Mouse (Mus musculus): ENCODE measurements around the gene Mief2. TPM values are rescaled to one million over a fixed set of nuclear protein-coding genes. Genes with fewer than 3 reads are reported as not detected.

The Mief2 gene
- polyA plus RNA-seq, 1 experiment, result 14.0 TPM

DNA sequence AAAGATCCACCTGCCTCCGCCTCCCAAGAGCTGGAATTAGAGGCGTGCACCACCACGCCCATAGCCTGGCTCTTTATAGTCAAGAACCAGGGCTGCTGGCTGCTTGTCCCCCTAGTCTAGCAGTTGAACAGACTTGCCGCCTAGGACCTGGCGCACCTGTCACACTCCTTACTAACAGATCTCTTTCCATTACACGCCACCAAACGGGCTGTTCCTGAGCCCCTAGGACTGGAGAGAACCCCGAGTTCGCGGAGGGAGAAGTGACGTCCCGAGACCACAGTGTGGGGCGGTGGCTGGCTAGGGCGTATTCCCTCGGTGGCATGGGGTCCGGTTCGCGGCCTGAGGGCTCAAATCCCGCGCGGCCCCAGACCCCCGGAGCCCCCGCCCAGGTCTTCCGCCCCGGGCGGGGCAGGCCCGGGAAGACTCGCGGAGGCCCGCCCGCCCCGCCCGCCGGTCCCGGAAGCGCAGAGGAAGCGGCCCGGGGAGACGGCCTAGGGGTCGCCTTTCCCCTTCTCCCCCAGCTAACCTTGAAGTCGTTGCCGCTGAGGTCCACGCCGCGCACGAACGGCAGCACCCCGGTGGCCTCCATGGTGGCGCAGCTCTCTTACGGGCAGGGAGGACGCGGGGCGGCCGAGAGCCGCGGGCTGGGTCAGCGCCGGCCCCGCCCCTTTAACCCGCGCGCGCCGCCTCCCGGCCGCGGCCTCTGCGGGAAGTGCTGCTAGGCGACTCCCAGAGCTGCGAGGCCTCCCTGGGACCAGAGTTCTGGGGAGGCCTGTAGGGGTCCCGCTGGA lies 1.4 kb upstream of the Mief2 start, which contains the start of gene Flii:
Gene Flii (minus strand): TSS at position 663 of the 791 bp plus-strand sequence.
- Histone ChIP-seq H3K36me3 (ENCODE audit: control insufficient read depth, insufficient read depth) (peaks cover 17% of the 10 kb centered on the region), H3K79me3 (ENCODE audit: low read depth) (peaks cover 15% of the 10 kb centered on the region), H3K4me3 (ENCODE audit: insufficient read depth, poor library complexity, severe bottlenecking) (peak within 1 kb of the TSS; percentile 57), H3ac (ENCODE audit: control insufficient read depth, insufficient read length, low read depth) (peak within 1 kb of the TSS; percentile 79), H3K27me3 (ENCODE audit: control insufficient read depth, insufficient read depth, insufficient read length) (no peaks in the 10 kb centered on the region), H3K79me2 (ENCODE audit: control insufficient read depth, insufficient read depth) (peaks cover 26% of the 10 kb centered on the region)
- TF ChIP-seq CTCF (IDR thresholded peaks at IDR 0.05; ENCODE audit: control insufficient read depth, insufficient read depth, insufficient read length) (peak; percentile 61), USF1 (IDR thresholded peaks at IDR 0.05; ENCODE audit: low read depth) (no peak), FOSL1 (IDR thresholded peaks at IDR 0.05; ENCODE audit: insufficient read depth, low read length, poor library complexity, severe bottlenecking) (no peak), MYOD1 (IDR thresholded peaks at IDR 0.05; ENCODE audit: control insufficient read depth, insufficient read length, low read depth) (no peak), CEBPB (IDR thresholded peaks at IDR 0.05; ENCODE audit: low read depth) (no peak), MAX (IDR thresholded peaks at IDR 0.05) (no peak), MYOG (IDR thresholded peaks at IDR 0.05; ENCODE audit: control insufficient read depth, extremely low read depth, insufficient read length) (no peak)

DNA sequence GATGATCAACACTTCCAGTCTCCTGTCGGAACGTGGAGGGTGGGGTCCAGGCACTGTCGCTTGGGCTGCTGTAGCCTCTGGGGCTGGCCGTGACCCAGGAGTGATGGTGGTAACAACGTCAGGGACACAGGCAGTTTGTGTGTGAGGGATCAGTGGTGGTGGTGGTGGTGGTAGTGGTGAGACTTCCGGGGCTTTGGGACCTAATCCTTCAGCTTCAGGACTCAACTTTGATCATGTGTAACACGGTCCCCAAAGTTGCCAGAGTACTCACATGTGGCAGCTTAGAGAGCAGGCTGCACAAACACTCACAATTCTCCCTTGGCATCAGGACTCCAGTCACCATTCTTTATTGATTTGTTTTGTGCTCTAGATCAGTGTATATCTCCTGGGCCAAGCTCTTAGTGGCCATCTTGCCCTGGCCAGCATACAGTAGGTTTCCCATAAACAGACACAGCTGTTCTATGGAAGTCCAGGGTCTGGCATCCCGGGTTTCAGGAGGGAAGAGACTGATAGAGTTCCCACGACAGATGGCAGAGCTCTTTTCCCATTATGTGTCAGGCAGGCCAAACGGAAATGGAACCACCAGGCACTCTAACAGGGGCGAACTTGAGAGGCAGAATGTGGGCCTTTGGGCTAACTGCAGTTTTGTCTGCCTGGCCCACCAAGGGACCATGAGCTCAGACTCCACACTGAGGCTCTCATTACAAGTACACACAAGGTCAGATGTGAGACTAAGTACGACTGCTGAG lies 632 bp upstream of the Mief2 start:
- Histone ChIP-seq H3ac (ENCODE audit: control insufficient read depth, insufficient read length, low read depth) (peak overlapping the region; percentile 58), H3K36me3 (ENCODE audit: control insufficient read depth, insufficient read depth) (peaks cover 12% of the 10 kb centered on the region), H3K79me2 (ENCODE audit: control insufficient read depth, insufficient read depth) (peaks cover 26% of the 10 kb centered on the region), H3K27me3 (ENCODE audit: control insufficient read depth, insufficient read depth, insufficient read length) (no peaks in the 10 kb centered on the region), H3K4me3 (ENCODE audit: insufficient read depth, poor library complexity, severe bottlenecking) (peak overlapping the region; percentile 57), H3K79me3 (ENCODE audit: low read depth) (peaks cover 15% of the 10 kb centered on the region)
- TF ChIP-seq MAX (IDR thresholded peaks at IDR 0.05) (no peak), FOSL1 (IDR thresholded peaks at IDR 0.05; ENCODE audit: insufficient read depth, low read length, poor library complexity, severe bottlenecking) (no peak), CTCF (IDR thresholded peaks at IDR 0.05; ENCODE audit: control insufficient read depth, insufficient read depth, insufficient read length) (no peak), USF1 (IDR thresholded peaks at IDR 0.05; ENCODE audit: low read depth) (no peak), CEBPB (IDR thresholded peaks at IDR 0.05; ENCODE audit: low read depth) (no peak), MYOD1 (IDR thresholded peaks at IDR 0.05; ENCODE audit: control insufficient read depth, insufficient read length, low read depth) (no peak), MYOG (IDR thresholded peaks at IDR 0.05; ENCODE audit: control insufficient read depth, extremely low read depth, insufficient read length) (no peak)

DNA sequence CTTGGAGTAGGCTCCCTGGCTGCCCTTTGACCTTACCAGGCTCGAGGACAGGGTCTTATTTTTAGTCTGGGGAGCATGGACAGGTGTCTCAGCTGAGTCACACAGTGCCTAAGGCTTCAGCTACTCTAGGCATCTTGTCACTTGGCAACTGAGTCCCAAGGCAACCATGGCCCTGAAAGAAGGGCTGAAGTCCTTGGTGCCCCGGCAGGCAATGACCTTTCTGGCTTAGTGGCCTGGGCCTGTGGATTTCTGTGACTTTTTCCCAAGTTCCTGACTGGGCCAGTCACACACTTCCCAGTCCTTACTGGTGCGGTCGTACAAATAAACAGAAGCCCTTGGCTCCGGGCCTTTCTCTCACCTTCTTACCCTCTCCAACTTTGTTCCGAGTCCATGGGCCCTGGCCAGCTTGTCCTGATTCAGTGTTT lies 1.0 kb downstream of the Mief2 start:
- TF ChIP-seq CEBPB (IDR thresholded peaks at IDR 0.05; ENCODE audit: low read depth), result no peak
- no peak for TF ChIP-seq CTCF (IDR thresholded peaks at IDR 0.05; ENCODE audit: control insufficient read depth, insufficient read depth, insufficient read length)
- TF ChIP-seq MYOG (IDR thresholded peaks at IDR 0.05; ENCODE audit: control insufficient read depth, extremely low read depth, insufficient read length), result no peak
- TF ChIP-seq MYOD1 (IDR thresholded peaks at IDR 0.05; ENCODE audit: control insufficient read depth, insufficient read length, low read depth), result no peak
- no peak for TF ChIP-seq FOSL1 (IDR thresholded peaks at IDR 0.05; ENCODE audit: insufficient read depth, low read length, poor library complexity, severe bottlenecking)
- TF ChIP-seq MAX (IDR thresholded peaks at IDR 0.05), result no peak
- TF ChIP-seq USF1 (IDR thresholded peaks at IDR 0.05; ENCODE audit: low read depth), result no peak
- peaks cover 26% of the 10 kb centered on the region for H3K79me2 ChIP-seq (ENCODE audit: control insufficient read depth, insufficient read depth)
- H3ac ChIP-seq (ENCODE audit: control insufficient read depth, insufficient read length, low read depth), result peak overlapping the region; percentile 22
- peaks cover 15% of the 10 kb centered on the region for H3K79me3 ChIP-seq (ENCODE audit: low read depth)
- H3K27me3 ChIP-seq (ENCODE audit: control insufficient read depth, insufficient read depth, insufficient read length), result no peaks in the 10 kb centered on the region
- peak overlapping the region; percentile 51 for H3K4me3 ChIP-seq (ENCODE audit: insufficient read depth, poor library complexity, severe bottlenecking)
- H3K36me3 ChIP-seq (ENCODE audit: control insufficient read depth, insufficient read depth), result peaks cover 11% of the 10 kb centered on the region

DNA sequence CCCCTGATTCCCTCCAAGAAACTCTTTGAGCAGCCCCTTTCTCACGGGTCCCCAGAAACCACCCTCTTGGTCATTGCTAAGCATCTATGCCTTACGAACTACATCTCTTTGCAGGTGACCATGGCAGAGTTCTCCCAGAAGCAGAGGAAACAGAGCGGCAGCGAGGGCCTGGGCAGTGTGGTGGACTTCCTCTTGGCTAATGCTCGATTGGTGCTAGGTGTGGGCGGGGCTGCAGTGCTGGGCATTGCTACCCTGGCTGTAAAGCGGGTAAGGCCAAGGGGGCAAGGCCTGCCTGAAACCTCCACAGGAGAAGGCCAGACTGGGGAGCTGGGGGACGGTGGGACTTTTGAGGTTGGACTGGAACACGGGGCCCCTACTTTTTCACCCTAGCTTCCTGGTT lies 2.0 kb downstream of the Mief2 start:
- H3ac ChIP-seq (ENCODE audit: control insufficient read depth, insufficient read length, low read depth), result no peak overlapping the region
- H3K79me2 ChIP-seq (ENCODE audit: control insufficient read depth, insufficient read depth), result peaks cover 23% of the 10 kb centered on the region
- peaks cover 10% of the 10 kb centered on the region for H3K79me3 ChIP-seq (ENCODE audit: low read depth)
- TF ChIP-seq MYOD1 (IDR thresholded peaks at IDR 0.05; ENCODE audit: control insufficient read depth, insufficient read length, low read depth), result no peak
- TF ChIP-seq MAX (IDR thresholded peaks at IDR 0.05), result no peak
- TF ChIP-seq MYOG (IDR thresholded peaks at IDR 0.05; ENCODE audit: control insufficient read depth, extremely low read depth, insufficient read length), result no peak
- no peak for TF ChIP-seq CEBPB (IDR thresholded peaks at IDR 0.05; ENCODE audit: low read depth)
- no peak for TF ChIP-seq FOSL1 (IDR thresholded peaks at IDR 0.05; ENCODE audit: insufficient read depth, low read length, poor library complexity, severe bottlenecking)
- TF ChIP-seq USF1 (IDR thresholded peaks at IDR 0.05; ENCODE audit: low read depth), result no peak
- no peak for TF ChIP-seq CTCF (IDR thresholded peaks at IDR 0.05; ENCODE audit: control insufficient read depth, insufficient read depth, insufficient read length)
- H3K36me3 ChIP-seq (ENCODE audit: control insufficient read depth, insufficient read depth), result peaks cover 11% of the 10 kb centered on the region
- no peaks in the 10 kb centered on the region for H3K27me3 ChIP-seq (ENCODE audit: control insufficient read depth, insufficient read depth, insufficient read length)
- no peak overlapping the region for H3K4me3 ChIP-seq (ENCODE audit: insufficient read depth, poor library complexity, severe bottlenecking)

DNA sequence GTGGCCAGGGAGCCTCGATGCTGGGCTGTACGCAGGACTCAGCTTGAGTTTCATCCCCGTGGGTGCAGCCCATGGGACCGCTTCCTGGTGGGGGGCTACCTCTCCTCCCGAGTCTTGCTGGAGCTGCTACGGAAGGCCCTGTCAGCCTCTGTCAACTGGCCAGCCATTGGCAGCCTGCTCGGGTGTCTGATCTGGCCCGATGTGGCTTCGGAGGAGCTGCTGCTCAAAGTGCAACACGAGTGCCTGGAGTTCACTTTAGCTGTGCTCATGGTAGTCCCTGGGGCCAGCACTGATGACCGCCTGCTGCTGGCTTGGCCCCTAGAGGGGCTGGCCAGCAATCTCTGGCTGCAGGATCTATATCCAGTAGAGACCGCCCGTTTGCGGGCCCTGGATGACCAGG lies 3.1 kb downstream of the Mief2 start:
- H3K36me3 ChIP-seq (ENCODE audit: control insufficient read depth, insufficient read depth), result peaks cover 11% of the 10 kb centered on the region
- H3K79me3 ChIP-seq (ENCODE audit: low read depth), result peaks cover 3% of the 10 kb centered on the region
- H3K27me3 ChIP-seq (ENCODE audit: control insufficient read depth, insufficient read depth, insufficient read length), result no peaks in the 10 kb centered on the region
- H3K4me3 ChIP-seq (ENCODE audit: insufficient read depth, poor library complexity, severe bottlenecking), result no peak overlapping the region
- H3K79me2 ChIP-seq (ENCODE audit: control insufficient read depth, insufficient read depth), result peaks cover 12% of the 10 kb centered on the region
- TF ChIP-seq MAX (IDR thresholded peaks at IDR 0.05) (no peak), MYOG (IDR thresholded peaks at IDR 0.05; ENCODE audit: control insufficient read depth, extremely low read depth, insufficient read length) (no peak)
- H3ac ChIP-seq (ENCODE audit: control insufficient read depth, insufficient read length, low read depth), result no peak overlapping the region
